Mouse (Mus musculus): ENCODE data around the gene D11Wsu47e. TPM values are rescaled to one million over a fixed set of nuclear protein-coding genes. Genes with fewer than 3 reads are reported as not detected.

D11Wsu47e gene
- polyA plus RNA-seq, 1 experiment from 2014 or later: 20.6 TPM

Other genes starting within 250 kb of the D11Wsu47e start
- 62.7 and 78.0 TPM in 2 replicates for gene Sstr2, start 65.1 kb upstream of the D11Wsu47e start, polyA plus RNA-seq (2015; fragmentation: Nextera tagmentation; extraction: Ambion mirVana)
- gene Cog1, start 35.2 kb upstream of the D11Wsu47e start, polyA plus RNA-seq (2015; fragmentation: Nextera tagmentation; extraction: Ambion mirVana): 30.1 and 31.1 TPM in 2 replicates
- 27.7 and 29.0 TPM in 2 replicates for gene Slc39a11, start 34.3 kb upstream of the D11Wsu47e start, polyA plus RNA-seq (2015; fragmentation: Nextera tagmentation; extraction: Ambion mirVana)
- 48.2 and 51.9 TPM in 2 replicates for gene Fam104a, start 257 bp upstream of the D11Wsu47e start, polyA plus RNA-seq (2015; fragmentation: Nextera tagmentation; extraction: Ambion mirVana)
- gene Cpsf4l, start 25.6 kb downstream of the D11Wsu47e start, polyA plus RNA-seq (2015; fragmentation: Nextera tagmentation; extraction: Ambion mirVana): 0.31 and 1.0 TPM in 2 replicates
- gene Cdc42ep4, start 67.5 kb downstream of the D11Wsu47e start, polyA plus RNA-seq (2015; fragmentation: Nextera tagmentation; extraction: Ambion mirVana): 89.8 and 98.0 TPM in 2 replicates

Measured in forebrain, embryonic 13.5 days (tissue).